Mouse (Mus musculus) testis, postnatal 10 days (tissue): ENCODE measurements around the gene Sbk2.
"Not testable (repeated sequence)": the region's sequence is repeated elsewhere in the genome, so short reads cannot be mapped to it uniquely, and the experiment has no call there.

ENCODE experiments used
- DNase-seq: peaks from one replicate; pipeline ENCODE4 v3.0.0; 2021; ENCODE audit warnings: low spot score

Gene Sbk2

GRCm38 (mm10) chr7:4964272-4964671, at the start of gene Sbk2:
TSS of gene Sbk2 (minus strand) at chr7:4964406.
- DNase-seq, result peak; percentile 95

- DNase-seq, result no peak
Measured at GRCm38 (mm10) chr7:5012681-5013513, 48.7 kb upstream of the Sbk2 start.

DNA sequence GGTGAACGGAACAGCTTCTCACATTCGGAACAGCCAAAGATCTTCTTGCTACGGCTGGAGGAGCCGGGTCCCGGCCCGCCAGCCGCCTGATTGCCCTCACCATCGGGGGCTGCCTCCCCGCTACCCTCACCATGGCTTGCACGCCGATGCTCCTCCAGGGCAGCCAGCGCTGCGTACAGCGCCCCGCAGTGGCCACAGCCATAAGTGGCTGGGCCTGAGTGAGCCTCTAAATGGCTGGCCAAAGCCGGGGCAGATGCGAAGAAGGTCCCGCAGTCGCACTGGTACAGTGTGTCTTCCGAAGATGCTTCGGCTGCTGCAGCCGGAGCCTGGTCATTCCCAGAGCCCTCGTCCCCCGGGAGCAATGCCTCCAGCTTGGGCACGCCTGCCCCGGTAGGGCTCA, 44.0 kb upstream of the Sbk2 start:
- no peak for DNase-seq

DNA sequence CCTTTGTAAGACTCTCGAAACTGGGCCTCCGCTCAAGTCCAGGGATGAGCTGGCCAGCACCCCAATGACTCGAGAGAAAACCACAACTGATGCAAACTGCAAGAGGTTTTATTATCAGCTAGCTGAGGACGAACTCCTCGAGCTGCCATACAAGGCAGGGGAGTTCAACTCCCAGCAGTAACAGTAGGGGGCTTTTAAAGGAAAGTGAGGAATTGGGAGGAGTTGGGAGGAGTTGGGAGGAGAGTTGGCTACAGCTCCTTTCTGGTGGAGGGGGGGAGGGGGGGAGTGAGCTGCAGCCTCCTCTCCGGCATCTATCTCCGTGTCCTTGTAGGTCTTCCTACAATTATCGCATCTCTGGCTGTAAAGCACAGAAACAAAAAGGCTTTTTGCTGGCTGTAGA, 38.7 kb upstream of the Sbk2 start:
- DNase-seq, result not testable (repeated sequence)

DNA sequence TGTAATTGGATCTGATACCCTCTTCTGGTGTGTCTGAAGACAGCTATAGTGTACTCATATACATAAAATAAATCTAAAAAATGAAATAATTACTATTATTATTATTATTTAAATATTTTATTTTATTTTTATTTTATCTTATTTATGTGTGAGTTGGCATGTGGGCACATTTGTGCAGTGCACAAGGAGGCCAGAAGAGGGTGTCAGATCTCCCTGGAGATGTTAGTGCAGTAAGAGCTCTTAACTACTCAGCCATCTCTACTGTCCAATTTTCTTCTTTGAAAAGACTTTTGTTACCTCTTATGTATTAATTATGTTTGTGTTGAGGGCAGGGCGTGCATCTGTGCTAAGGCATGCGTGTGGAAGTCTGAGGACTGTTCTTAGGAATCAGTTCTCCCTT, 35.7 kb upstream of the Sbk2 start:
- peak; percentile 49 for DNase-seq

DNA sequence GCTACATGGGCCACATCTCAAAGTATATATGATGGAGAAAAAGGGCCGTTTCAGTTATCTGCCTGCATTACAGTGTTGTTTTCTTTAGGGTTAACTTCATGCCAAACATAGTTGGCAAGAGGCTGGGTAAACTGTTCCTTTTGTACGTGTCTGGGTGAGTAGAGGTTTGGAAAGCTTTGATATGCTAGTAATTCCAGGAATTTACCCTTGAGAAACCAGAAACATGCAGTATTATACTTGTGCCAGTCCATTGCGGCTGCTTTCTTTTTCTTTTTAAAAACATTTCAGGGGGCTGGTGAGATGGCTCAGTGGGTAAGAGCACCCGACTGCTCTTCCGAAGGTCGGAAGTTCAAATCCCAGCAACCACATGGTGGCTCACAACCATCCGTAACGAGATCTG, 32.7 kb upstream of the Sbk2 start:
- DNase-seq, result no peak

DNA sequence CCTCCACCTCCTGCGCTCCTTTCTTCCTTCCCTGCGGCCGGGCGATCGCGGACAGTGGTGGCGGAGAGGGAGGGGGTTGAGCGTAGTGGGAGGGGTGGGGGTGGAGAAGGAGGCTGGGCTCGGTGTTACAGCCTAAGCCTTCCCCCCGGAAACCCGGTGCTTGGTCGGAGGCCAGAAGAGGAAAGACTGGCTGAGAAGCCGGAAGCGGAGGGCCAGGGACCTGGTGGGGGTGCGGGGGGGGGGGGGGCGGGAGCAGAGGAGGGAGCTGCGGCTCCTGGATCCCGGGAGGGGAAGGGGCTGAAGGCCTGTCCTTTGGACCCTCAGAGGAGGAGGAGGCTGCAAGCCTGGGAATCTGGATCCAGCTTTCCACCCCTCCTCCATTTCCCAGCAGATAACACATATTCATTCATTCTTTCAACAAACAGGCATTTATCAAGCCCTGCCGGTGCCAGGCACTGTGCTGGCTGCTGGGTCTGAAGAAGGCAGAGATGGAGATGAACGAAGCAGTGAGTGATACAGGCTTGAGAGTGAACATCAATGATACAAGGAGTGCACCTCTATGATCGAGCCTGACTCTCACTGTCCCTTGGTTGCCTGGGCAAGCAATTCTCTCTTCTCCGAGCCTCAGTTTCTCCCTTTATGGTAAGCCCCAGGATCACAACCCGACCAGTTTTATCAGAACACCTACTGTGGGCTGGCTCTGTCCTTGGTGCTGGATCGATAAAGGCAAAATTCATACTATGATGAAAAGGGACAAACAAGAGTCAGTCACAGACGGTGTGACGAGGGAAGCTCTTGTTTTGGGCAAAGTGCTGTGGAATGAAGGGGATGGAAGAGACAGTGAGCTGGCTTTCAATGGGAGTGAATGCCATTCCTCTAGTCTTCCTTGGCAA, 32.0 kb upstream of the Sbk2 start, which contains the start of gene Zfp579:
Zfp579 (minus strand) TSS at position 156 of the 893 bp plus-strand sequence.
- DNase-seq, result peak; percentile 97

DNA sequence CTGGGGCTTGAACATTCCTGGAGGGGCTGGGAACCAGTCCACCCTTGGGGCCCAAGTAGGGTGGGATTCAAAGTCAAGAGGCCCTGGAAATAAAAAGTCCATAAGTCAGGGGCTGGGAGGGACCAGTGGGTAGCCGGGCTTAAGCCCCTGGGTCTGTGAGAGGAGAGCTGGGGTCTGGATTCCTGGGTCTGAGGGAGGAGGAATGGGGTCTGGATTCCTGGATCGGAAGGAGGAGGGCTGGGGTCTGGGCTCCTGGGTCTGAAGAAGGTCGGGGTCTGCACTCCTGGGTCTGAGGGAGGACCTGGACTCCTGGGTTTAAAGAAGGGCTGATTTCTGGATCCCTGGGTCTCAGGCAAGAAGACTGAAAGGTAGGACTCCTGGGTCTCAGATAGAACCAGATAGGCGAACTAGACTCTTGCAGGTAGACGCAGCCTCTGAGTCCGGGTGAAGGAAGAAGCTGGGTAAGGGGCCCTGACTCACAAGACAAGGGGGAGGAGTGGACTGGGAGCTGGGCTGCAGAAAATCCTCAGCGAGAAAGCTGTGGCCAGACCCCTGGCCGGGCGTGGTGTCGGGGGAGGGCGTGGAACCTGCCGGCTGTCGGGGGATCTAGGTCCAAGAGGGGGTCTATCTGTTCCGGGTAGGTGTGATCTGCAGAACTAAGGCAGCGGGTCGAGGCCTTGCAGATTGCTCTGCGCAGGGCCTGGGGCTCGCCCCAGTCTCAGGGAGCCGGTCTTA, 31.2 kb upstream of the Sbk2 start:
- DNase-seq, result no peak

- DNase-seq, result no peak
Measured at GRCm38 (mm10) chr7:4993999-4994788, 30.0 kb upstream of the Sbk2 start.

DNA sequence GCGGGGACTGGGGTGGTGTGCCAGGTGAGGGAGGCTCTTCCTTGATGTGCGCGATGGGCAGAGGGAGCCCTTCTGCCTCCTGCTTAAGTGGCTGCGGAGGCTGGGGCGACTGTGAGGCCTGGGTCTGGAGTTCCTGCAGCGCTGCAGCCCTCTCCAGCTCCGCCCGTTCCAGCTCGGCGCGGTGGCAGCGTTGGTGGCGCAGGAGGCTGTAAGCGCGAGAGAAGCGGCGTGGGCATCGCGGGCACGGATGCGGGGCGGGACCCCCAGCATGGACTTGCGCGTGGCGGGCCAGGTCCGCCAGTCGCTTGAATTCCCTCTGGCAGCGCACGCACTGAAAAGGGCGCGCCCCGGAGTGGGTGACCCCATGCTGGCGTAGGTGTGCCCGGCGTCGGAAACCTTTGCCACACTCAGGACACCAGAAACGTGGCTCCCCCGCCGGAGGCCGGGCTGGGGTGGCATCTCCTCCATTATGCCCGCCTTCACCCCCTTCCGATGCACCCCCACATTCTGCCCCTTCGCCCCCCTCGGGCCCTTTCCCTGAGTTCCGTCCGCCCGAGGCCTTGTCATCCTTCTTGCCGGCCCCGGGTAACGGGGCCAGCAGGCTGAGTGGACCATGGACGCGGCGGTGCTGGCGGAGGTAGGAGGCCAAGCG, 29.3 kb upstream of the Sbk2 start:
- DNase-seq, result no peak

DNA sequence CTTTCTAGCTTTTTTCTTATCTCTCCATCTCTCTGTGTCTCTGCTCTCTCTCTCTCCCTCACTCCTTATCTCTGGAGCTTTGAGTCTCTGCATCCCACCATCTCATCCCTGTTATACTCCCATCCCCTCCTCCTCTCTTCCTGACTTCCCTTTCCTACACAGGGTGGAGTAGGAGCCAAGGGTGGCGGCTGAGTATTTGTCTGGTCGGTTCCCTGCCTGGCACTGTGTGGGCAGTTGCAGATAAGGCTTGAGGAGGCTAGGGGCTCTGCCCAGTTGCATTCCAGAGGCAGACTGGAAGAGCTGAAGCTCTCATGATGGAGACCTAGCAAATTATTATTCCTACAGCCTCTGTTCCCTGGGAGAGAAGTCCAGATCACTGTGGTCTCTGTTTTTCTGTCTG, 24.0 kb upstream of the Sbk2 start:
- DNase-seq, result no peak

DNA sequence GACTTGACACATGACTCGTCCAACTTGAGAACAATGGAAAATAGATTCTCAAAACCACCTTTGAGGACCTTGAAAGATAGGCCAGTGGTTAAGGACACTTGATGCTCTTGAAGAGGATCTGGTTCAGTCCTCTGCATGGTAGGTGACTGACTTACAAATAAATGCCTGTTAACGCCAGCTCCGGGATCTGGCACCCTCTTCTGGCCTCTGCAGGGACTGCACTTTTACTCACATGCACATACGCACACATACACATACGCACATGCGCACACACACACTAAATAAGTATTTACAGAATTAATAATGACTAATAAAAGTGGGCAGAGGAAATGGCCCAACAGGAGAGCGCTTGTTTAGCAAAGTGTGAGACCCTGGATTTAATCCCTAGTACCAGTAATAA, 12.6 kb upstream of the Sbk2 start:
- peak; percentile 51 for DNase-seq

DNA sequence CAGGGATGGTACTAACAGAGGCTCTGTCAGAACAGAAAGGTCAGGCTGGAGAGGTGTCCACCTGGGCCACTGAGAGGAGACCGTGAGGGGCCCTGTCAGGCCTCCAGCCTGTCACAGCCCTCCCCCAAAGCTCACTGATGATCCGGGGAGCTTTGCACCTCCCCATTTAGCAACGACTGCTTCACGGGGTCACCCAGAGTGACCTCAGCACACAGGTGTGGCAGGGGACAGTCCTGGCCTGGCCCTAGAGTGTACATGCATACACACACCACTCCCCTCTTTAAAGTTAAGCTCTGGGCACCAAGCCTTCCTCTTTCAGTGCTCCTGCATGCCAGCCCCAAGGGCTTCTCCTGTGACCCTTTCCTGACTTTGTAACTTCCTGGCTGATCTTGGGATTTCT, 11.2 kb upstream of the Sbk2 start:
- peak; percentile 37 for DNase-seq

GRCm38 (mm10) chr7:4972321-4973047, 8.3 kb upstream of the Sbk2 start:
- DNase-seq, result no peak

DNA sequence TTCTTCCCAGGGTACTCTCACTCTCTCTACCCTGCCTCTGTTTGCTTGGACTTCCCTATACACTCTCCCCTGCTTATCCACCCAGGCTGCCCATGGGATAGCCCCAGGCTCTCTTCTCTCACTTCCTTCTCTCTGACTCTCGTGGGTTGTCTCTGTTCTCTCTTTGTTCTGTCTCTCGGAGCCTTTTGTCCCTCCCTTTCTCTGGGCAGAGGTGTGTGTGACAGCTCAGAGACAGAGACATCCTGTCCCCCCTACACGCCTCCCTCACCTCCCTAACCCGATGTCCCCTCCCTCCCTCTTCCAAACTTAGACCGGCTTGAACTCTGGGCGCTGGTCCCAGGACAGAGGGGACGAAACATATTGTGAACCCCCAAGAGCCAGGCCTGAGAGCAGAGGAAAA, 7.5 kb upstream of the Sbk2 start:
- no peak for DNase-seq

DNA sequence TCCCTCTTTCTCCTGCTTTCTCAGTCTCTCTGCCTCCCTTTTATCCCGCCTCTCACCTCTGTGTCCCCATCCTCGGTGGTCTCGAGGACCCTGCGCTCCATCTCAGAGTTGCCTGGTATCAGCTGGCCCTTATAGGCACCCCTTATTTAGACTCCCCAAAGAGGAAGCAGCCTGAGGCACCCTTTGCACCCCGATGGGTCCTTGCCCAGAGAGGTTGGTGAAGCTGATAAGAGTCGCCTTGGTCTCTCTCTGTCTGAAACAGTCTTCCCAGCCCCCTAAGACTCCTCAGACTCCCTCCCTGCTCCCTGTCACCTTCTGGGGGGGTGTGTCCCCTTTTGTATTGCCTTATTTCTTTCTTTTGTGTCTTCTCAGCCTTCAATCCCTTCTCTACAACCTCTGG, 6.9 kb upstream of the Sbk2 start, which contains the start of gene Sbk3:
Sbk3 (minus strand) TSS at position 101 of the 400 bp plus-strand sequence.
- DNase-seq, result no peak

GRCm38 (mm10) chr7:4964988-4965387, 782 bp upstream of the Sbk2 start:
- DNase-seq, result no peak

GRCm38 (mm10) chr7:4963527-4963926, 679 bp downstream of the Sbk2 start:
- DNase-seq, result no peak

GRCm38 (mm10) chr7:4957361-4957760, 6.8 kb downstream of the Sbk2 start:
- DNase-seq, result no peak

GRCm38 (mm10) chr7:4953815-4954445, 10.3 kb downstream of the Sbk2 start:
- DNase-seq, result no peak
